Mouse (Mus musculus) olfactory bulb, adult 2 months (tissue): Measurements from ENCODE around the gene Gnptg.

Experiments used
- CTCF ChIP-seq: fragments of 200-500 bp; IDR thresholded peaks from 2 replicates; pipeline ENCODE4 v1.5.1; 2012; ENCODE audit warnings: low read depth, mild to moderate bottlenecking, low read length, moderate library complexity; ENCODE audit not compliant: insufficient read depth
- POLR2A ChIP-seq: fragments of 200-500 bp; IDR thresholded peaks from 2 replicates; pipeline ENCODE4 v1.6.1; 2012; ENCODE audit warnings: mild to moderate bottlenecking, low read depth, low read length, moderate library complexity; ENCODE audit not compliant: insufficient read depth

DNA sequence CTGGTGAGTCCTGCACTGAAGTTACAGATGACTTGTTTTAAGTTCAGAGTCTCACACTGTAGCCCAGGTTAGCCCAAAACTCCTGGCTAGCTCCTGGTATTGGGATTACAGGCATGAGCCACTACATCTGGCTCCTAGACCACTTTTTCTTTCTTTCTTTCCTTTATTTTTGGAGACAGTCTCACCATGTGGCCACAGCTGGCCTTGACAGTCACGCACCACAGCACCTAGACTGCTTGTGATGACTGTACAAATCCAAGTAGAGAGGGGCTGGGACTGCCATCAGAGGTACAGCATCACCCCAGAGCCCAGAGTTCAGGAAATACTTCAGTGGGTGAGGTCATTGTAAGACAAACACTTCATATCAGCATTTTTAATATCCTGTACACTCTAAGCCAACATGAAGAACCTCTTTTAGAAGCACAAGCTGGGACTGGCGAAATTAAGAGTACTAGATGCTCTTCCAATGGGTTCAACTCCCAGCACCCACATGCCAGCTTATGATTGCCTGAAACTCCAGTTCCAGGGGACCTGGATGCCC, 30.9 kb upstream of the Gnptg start:
- TF ChIP-seq CTCF (no peak), POLR2A (no peak)
